Mouse (Mus musculus) liver, embryonic 15.5 days (tissue): ENCODE measurements around the gene Pacs2. TPM values are rescaled to one million over a fixed set of nuclear protein-coding genes. Genes with fewer than 3 reads are reported as not detected.

Experiments
- ATAC-seq: fragments of 200-750 bp; cut with Nextera tagmentation; 2 replicates; pipeline ENCODE4 v1.8.0; 2017; ENCODE audit warnings: moderate number of reproducible peaks, mild to moderate bottlenecking, moderate library complexity; ENCODE audit not compliant: insufficient read depth
- H3K27ac ChIP-seq: fragments of 300-500 bp; sonication (generic); replicated peaks from 2 replicates; pipeline ENCODE4 v1.5.1; 2015; ENCODE audit warnings: mild to moderate bottlenecking, inconsistent platforms
- H3K27me3 ChIP-seq: fragments of 300-500 bp; sonication (generic); 2 replicates; pipeline ENCODE4 v1.6.1; 2015; ENCODE audit warnings: mild to moderate bottlenecking, inconsistent platforms
- H3K36me3 ChIP-seq: fragments of 300-500 bp; sonication (generic); replicated peaks from 2 replicates; pipeline ENCODE4 v1.6.1; 2015; ENCODE audit warnings: moderate library complexity, mild to moderate bottlenecking, inconsistent platforms
- H3K4me1 ChIP-seq: fragments of 300-500 bp; sonication (generic); replicated peaks from 2 replicates; pipeline ENCODE4 v1.6.1; 2015; ENCODE audit warnings: inconsistent platforms
- H3K4me2 ChIP-seq: fragments of 300-500 bp; sonication (generic); 2 replicates; pipeline ENCODE4 v1.6.1; 2015; ENCODE audit warnings: moderate library complexity, mild to moderate bottlenecking, inconsistent platforms
- H3K4me3 ChIP-seq: fragments of 300-500 bp; sonication (generic); replicated peaks from 2 replicates; pipeline ENCODE4 v1.5.1; 2015; ENCODE audit warnings: mild to moderate bottlenecking, inconsistent platforms
- H3K9ac ChIP-seq: fragments of 300-500 bp; sonication (generic); 2 replicates; pipeline ENCODE4 v1.6.1; 2015; ENCODE audit warnings: moderate library complexity, mild to moderate bottlenecking, inconsistent platforms
- H3K9me3 ChIP-seq: fragments of 300-500 bp; sonication (generic); replicated peaks from 2 replicates; pipeline ENCODE4 v1.6.1; 2016; ENCODE audit warnings: inconsistent platforms
- WGBS: fragments of 180-500 bp; shearing (Covaris S2); methylation state at CpG from one replicate; pipeline ENCODE4 v1.1.7; 2015; ENCODE audit warnings: mixed read lengths; ENCODE audit not compliant: insufficient replicate concordance; 5-methylcytosine and 5-hydroxymethylcytosine counted together
- polyA plus RNA-seq: library from polyadenylated mRNA; unstranded; fragments of >200 nt; fragmentation: Nextera tagmentation; extraction: Ambion mirVana; gene quantifications from 2 replicates; pipeline ENCODE4 v1.2.1, GENCODE M21; 2015

The Pacs2 gene
- 6.1 and 6.7 TPM in 2 replicates for polyA plus RNA-seq

DNA sequence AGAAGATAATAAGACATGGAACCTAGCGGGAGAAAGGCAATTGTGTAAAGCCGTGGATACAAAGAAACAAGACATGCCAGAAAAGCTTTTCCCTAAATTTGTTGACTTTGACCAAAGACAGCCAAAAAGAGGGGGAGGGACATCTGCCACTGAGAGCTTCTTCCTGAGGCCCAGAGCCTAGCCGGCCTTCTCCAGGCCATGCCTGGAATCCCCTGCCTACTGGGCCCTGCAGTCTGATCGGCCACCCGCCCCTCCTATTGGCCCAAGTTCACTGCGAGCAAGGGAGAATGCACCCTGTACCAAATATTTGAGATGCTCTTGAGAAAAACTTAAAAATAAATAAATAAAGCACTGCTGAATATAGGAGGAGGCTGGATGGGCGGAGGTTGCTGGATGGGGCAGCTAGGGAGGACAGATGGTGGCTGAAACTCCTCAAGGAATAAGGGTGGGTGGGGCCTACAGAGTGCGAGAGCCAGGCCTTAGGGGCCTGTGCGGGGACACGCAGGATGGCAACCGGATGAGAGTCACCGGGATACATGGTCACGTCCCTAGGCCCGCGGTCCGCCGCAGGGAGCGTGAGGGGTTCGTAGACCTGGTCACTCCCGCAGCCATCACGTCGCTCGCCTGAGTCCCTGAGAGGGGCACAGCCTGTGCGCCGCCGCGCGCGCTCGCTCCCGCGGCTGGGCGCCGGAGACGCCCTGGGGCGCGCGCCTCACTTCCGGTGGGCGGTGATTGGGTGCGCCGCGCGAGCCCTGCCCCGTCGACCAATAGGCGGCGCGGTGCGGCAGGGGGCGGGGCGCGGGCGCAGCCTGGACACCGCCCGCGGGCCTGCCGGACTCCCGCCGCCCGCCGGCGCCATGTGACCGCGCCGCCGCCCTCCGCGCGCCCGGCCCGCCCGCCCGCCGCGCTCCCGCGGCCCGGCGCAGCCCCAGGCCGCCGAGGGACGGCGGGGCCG lies at the start of gene Pacs2:
Gene Pacs2 (plus strand): TSS at position 905 of the 955 bp plus-strand sequence.
- WGBS: 3% methylated on average over 85 of the region's 85 CpGs
- H3K4me3 ChIP-seq: peak within 1 kb of the TSS; percentile 95
- peak; percentile 92 for ATAC-seq
- H3K27ac ChIP-seq: peak within 1 kb of the TSS; percentile 87
- peaks cover 68% of the 10 kb centered on the region for H3K4me1 ChIP-seq
- H3K9ac ChIP-seq: peak within 1 kb of the TSS; percentile 93
- no peaks in the 10 kb centered on the region for H3K36me3 ChIP-seq
- no peaks in the 10 kb centered on the region for H3K9me3 ChIP-seq
- H3K4me2 ChIP-seq: peak within 1 kb of the TSS; percentile 99
- H3K27me3 ChIP-seq: no peaks in the 10 kb centered on the region

DNA sequence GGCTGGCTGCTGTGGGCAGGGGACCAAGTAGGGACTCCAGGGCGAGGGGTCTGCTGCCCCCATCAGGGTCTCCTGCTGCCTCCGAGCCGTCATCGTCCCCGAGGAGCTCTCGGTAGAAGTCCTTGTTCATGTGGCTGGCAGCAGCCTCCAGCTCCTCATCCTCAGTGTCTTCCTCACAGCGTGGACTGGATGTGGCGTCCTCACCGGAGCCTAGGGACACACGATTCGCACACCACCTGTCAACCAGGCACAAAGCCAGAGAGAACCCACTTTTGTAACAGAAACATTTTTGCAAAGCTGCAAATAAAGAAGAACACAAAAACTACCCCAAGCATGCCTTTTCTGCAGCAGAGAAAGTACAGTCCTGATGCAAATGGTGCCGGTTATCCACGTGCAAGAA lies 48.5 kb upstream of the Pacs2 start:
- Histone ChIP-seq H3K27ac (no peak overlapping the region), H3K4me3 (no peak overlapping the region), H3K4me2 (no peak overlapping the region), H3K9me3 (no peaks in the 10 kb centered on the region), H3K4me1 (no peaks in the 10 kb centered on the region), H3K9ac (no peak overlapping the region), H3K36me3 (peaks cover 99% of the 10 kb centered on the region), H3K27me3 (no peaks in the 10 kb centered on the region)
- ATAC-seq: no peak
- WGBS: 90% methylated on average over 13 of the region's 13 CpGs

DNA sequence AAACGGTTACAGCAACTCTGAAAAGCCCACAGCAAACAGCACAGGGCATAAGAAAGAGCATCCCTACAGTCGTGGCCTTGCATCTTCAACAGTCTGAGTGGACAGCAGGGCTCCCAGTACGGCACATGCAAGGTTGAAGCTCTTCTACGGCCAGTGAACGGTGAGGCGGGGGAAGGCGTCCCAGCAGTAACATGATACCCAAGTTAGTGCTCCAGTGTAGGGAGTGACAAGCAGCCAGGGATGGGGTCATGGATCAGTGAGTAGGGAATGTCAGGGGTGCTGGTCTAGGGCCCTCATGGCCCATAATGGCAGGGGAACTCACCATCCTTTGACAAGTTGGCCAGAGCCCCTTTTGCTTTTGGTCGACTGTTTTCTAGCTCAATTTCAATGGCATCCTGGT lies 45.4 kb upstream of the Pacs2 start:
- no peak for ATAC-seq
- no peak overlapping the region for H3K4me3 ChIP-seq
- no peaks in the 10 kb centered on the region for H3K27me3 ChIP-seq
- H3K4me2 ChIP-seq: no peak overlapping the region
- 78% methylated on average over 8 of the region's 8 CpGs for WGBS
- no peaks in the 10 kb centered on the region for H3K4me1 ChIP-seq
- no peaks in the 10 kb centered on the region for H3K9me3 ChIP-seq
- no peak overlapping the region for H3K27ac ChIP-seq
- H3K36me3 ChIP-seq: peaks cover 99% of the 10 kb centered on the region
- H3K9ac ChIP-seq: no peak overlapping the region

DNA sequence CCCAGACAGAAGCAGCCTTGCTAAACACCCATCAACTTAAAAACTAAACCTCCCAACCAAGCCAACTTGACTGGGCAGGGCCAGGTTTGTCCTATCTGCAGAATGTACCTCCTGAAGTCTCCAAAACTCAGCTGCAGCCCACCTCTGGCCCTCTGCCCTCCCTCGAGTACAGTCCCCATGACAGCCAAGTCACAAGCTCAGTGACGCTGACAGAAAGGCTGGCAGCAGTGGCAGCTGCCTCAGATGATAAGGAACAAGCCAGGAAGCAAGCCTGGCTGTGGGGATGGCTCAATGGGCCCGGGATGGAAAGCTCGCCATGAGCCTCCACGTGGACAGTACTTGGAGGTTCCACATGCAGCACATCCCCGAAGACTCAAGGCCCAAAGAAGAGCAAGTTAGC lies 44.7 kb upstream of the Pacs2 start:
- Histone ChIP-seq H3K27ac (no peak overlapping the region), H3K36me3 (peaks cover 99% of the 10 kb centered on the region)
- 50% methylated on average over 6 of the region's 6 CpGs for WGBS

DNA sequence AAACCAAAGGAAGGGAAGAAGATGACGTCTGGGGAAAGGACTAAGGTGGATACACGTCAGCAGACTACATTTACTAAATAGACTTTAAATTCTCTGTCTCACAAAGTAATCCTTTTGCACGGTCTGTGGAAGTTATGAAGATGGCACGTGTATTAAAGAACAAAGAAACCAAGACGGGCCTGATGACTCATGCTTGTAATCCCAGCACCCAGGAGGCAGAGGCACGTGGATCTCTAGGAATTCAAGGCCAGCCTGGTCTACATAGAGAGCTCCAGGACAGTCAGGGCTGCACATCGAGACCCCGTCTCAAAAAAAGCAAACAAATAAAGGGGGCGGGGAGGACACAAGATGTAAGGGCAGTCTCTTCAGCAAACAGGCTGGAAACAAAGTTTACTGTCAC lies 39.6 kb upstream of the Pacs2 start:
- H3K36me3 ChIP-seq: peaks cover 75% of the 10 kb centered on the region
- H3K4me1 ChIP-seq: peaks cover 21% of the 10 kb centered on the region
- H3K4me2 ChIP-seq: no peak overlapping the region
- H3K27ac ChIP-seq: no peak overlapping the region
- H3K27me3 ChIP-seq: no peaks in the 10 kb centered on the region
- WGBS: 72% methylated on average over 9 of the region's 9 CpGs
- no peaks in the 10 kb centered on the region for H3K9me3 ChIP-seq
- no peak for ATAC-seq
- H3K4me3 ChIP-seq: no peak overlapping the region
- no peak overlapping the region for H3K9ac ChIP-seq

More for the DNA sequence above, 44.7 kb upstream of the Pacs2 start:
- Histone ChIP-seq H3K27me3 (no peaks in the 10 kb centered on the region), H3K9me3 (no peaks in the 10 kb centered on the region), H3K9ac (no peak overlapping the region), H3K4me2 (no peak overlapping the region), H3K4me1 (no peaks in the 10 kb centered on the region), H3K4me3 (no peak overlapping the region)
- no peak for ATAC-seq

DNA sequence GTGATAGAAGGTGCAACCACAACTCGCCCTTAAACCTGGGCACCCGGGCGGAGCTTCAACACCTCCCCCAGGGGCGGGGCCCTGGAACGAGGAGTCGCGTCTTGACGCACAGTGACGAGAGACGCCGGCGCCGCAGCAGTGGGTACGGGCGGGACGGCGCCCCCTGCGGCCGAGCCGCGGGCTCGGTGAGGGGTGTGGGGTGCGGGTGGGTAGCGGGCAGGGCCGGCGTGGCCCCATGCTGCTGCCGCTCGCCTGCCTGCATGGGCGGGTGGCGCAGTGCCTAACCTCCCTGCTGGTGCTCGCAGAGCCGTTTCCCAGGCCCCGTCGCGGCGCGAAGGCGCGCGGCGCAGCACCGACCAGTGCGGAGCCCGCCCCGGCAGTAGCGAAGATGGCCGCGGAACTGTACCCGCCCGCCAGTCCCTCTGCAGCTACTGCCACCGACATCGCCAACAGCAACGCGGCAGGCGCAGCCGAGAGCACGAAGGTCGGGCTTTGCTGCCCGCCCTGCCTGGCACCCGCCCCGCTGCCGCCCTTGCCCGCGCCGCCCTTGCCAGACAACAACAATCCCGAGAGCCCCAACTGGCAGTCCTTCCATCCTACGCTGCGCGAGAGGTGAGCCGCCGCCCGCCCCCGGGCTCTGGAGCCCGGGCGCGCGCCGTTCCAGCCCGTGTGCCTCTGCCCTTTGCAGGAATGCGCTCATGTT lies 37.8 kb upstream of the Pacs2 start, which contains the start of gene Btbd6:
Gene Btbd6 (plus strand): TSS at position 112 of the 703 bp plus-strand sequence.
- under 1% methylated on average over 72 of the region's 80 CpGs for WGBS
- Histone ChIP-seq H3K4me3 (peak within 1 kb of the TSS; percentile 74), H3K27ac (peak within 1 kb of the TSS; percentile 73), H3K36me3 (peaks cover 75% of the 10 kb centered on the region), H3K9me3 (no peaks in the 10 kb centered on the region), H3K4me1 (peaks cover 21% of the 10 kb centered on the region), H3K27me3 (no peaks in the 10 kb centered on the region), H3K9ac (peak within 1 kb of the TSS; percentile 69), H3K4me2 (peak within 1 kb of the TSS; percentile 90)
- ATAC-seq: peak; percentile 91

DNA sequence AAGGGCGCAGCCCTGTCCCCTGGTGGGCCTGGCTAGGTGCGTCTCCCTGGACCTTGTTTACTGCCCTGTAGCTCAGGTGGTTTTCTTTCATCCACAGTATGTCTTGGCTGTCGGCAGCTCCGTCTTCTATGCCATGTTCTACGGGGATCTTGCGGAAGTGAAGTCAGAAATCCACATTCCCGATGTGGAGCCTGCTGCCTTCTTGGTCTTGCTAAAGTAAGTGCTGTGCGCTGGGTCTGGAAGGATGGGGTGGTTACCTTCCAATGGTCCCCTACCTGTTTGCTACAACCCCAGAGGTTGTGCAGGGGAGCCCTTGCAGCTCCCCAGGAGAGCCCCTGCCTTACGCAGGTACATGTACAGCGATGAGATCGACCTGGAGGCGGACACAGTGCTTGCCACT lies 37.2 kb upstream of the Pacs2 start:
- Histone ChIP-seq H3K4me1 (peaks cover 21% of the 10 kb centered on the region), H3K4me2 (peak overlapping the region; percentile 90), H3K4me3 (peak overlapping the region; percentile 74), H3K9ac (peak overlapping the region; percentile 69), H3K27me3 (no peaks in the 10 kb centered on the region), H3K27ac (peak overlapping the region; percentile 73), H3K9me3 (no peaks in the 10 kb centered on the region), H3K36me3 (peaks cover 75% of the 10 kb centered on the region)
- ATAC-seq: no peak
- 61% methylated on average over 12 of the region's 12 CpGs for WGBS

DNA sequence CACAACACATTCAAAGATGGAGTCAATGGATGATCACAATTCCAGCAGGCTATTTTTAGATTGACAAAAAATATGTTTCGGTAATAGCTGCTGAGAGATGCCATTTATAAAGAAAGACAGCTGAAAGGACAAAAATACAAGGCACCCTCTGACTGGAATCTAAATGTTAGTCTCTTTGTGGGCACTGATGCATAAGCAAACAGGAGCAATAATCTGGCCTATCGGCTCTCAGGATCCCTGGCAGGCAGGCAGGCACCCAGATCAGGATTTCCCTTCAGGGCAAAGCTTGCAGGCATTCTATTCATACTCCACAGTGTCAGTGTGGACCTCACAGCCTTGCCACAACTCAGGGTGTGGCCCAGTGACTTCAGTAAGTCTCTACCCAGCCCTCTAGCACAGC lies 32.3 kb upstream of the Pacs2 start:
- Histone ChIP-seq H3K9ac (no peak overlapping the region), H3K4me1 (peaks cover 7% of the 10 kb centered on the region), H3K4me2 (no peak overlapping the region), H3K4me3 (no peak overlapping the region), H3K27ac (no peak overlapping the region), H3K36me3 (peaks cover 94% of the 10 kb centered on the region), H3K9me3 (no peaks in the 10 kb centered on the region), H3K27me3 (no peaks in the 10 kb centered on the region)
- WGBS: 90% methylated on average over 2 of the region's 2 CpGs
- ATAC-seq: no peak

DNA sequence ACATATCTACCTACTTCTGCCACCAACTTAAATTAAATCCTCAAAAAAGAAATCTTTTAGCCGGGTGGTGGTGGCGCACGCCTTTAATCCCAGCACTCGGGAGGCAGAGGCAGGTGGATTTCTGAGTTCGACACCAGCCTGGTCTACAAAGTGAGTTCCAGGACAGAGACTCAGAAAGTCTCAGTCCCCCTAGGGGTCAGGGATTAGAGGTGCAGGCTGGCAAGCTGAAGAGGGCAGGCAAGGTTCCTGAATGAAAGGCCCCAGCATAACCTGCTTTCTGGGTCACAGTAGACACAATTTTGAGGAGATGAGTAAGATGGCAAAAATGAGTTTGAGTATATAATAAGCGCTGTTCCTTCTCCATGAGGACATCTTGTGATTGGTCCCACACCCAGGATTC lies 29.0 kb upstream of the Pacs2 start:
- Histone ChIP-seq H3K4me3 (no peak overlapping the region), H3K27ac (no peak overlapping the region), H3K4me1 (peaks cover 4% of the 10 kb centered on the region; the same call in 1 of the 2 replicates), H3K9ac (no peak overlapping the region), H3K27me3 (no peaks in the 10 kb centered on the region), H3K4me2 (no peak overlapping the region), H3K9me3 (no peaks in the 10 kb centered on the region), H3K36me3 (peaks cover 87% of the 10 kb centered on the region)
- WGBS: 81% methylated on average over 6 of the region's 6 CpGs
- ATAC-seq: no peak

DNA sequence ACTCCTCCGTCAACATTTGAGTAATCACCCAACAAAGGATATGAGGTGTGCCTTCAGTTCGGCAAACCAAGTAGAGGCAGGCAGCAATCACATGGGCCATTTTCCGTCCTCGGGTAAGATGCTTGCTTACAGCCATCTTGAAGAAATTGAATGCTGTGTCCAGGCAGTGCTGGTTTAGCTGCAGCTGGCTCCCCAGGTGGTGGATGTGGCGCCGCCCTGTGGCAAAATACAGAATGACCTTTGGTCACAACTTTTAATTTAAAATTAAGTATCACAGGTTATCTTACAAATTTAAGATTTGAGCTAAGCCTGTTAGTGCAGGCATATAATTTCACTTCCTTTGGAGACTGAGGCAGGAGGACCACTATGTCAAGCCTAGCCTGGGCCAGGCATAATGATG lies 26.4 kb upstream of the Pacs2 start:
- no peak for ATAC-seq
- no peak overlapping the region for H3K27ac ChIP-seq
- H3K27me3 ChIP-seq: no peaks in the 10 kb centered on the region
- peaks cover 84% of the 10 kb centered on the region for H3K36me3 ChIP-seq
- H3K4me3 ChIP-seq: no peak overlapping the region
- peaks cover 11% of the 10 kb centered on the region for H3K4me1 ChIP-seq
- 72% methylated on average over 6 of the region's 6 CpGs for WGBS
- no peaks in the 10 kb centered on the region for H3K9me3 ChIP-seq
- no peak overlapping the region for H3K4me2 ChIP-seq
- no peak overlapping the region for H3K9ac ChIP-seq

DNA sequence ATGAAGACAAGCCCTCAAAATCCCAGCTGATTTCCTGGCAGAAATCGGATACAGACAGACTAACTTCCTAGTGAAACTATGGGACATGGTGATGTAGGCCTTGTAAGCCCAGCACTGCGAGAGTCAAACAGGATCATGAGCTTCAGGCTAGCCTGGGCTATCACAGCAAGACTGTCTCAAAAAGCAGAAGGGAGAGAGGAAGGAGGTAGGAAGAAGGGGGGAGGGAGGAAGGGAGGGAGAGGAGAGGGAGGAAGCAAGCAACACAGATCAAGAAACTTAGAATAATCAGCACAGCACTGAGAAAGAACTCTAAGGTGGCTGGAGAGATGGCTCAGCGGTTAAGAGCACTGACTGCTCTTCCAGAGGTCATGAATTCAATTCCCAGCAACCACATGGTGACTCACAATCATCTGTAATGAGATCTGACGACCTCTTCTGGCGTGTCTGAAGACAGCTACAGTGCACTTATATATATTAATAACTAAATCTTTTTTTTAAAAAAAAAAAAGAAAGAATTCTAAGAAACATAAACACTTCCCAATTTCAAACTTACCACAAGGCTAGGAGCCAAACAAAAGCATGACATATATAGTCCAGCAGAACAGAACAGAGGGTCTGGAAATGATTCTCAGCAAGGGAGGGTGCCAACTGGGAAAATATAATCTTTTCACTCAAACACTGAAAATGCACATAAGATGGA lies 23.5 kb upstream of the Pacs2 start:
- Histone ChIP-seq H3K4me2 (no peak overlapping the region), H3K27ac (no peak overlapping the region), H3K9me3 (no peaks in the 10 kb centered on the region), H3K36me3 (peaks cover 70% of the 10 kb centered on the region), H3K27me3 (no peaks in the 10 kb centered on the region), H3K9ac (no peak overlapping the region), H3K4me3 (no peak overlapping the region), H3K4me1 (peaks cover 21% of the 10 kb centered on the region)
- WGBS: 63% methylated on average over 5 of the region's 5 CpGs
- no peak for ATAC-seq
